Mouse (Mus musculus) spleen, adult 12 weeks (tissue): ENCODE data around the gene Elavl2.
"Not testable (repeated sequence)": the region's sequence is repeated elsewhere in the genome, so short reads cannot be mapped to it uniquely, and the experiment has no call there.

Experiments used
- DNase-seq: peaks from one replicate; pipeline ENCODE4 v3.0.0; 2022; ENCODE audit warnings: low spot score

The Elavl2 gene

GRCm38 (mm10) chr4:91334177-91334576 is 66.4 kb downstream of the Elavl2 start:
- no peak for DNase-seq

GRCm38 (mm10) chr4:91310801-91311200 is 89.8 kb downstream of the Elavl2 start:
- no peak for DNase-seq

GRCm38 (mm10) chr4:91297706-91298105 is 102.9 kb downstream of the Elavl2 start:
- no peak for DNase-seq

- DNase-seq: no peak
Measured at GRCm38 (mm10) chr4:91295317-91295716, 105.3 kb downstream of the Elavl2 start.

- DNase-seq: no peak
Measured at GRCm38 (mm10) chr4:91291526-91291925, 109.1 kb downstream of the Elavl2 start.

- DNase-seq: no peak
Measured at GRCm38 (mm10) chr4:91290373-91290772, 110.2 kb downstream of the Elavl2 start.

GRCm38 (mm10) chr4:91289151-91289550 is 111.4 kb downstream of the Elavl2 start:
- DNase-seq: no peak

GRCm38 (mm10) chr4:91268390-91268789 is 132.2 kb downstream of the Elavl2 start:
- DNase-seq: no peak

GRCm38 (mm10) chr4:91263733-91264440 is 136.7 kb downstream of the Elavl2 start:
- DNase-seq: no peak

- DNase-seq: no peak
Measured at GRCm38 (mm10) chr4:91262839-91263238, 137.7 kb downstream of the Elavl2 start.

GRCm38 (mm10) chr4:91260622-91261021 is 140.0 kb downstream of the Elavl2 start:
- DNase-seq: no peak

- no peak for DNase-seq
Measured at GRCm38 (mm10) chr4:91248650-91249049, 151.9 kb downstream of the Elavl2 start.

- not testable (repeated sequence) for DNase-seq
Measured at GRCm38 (mm10) chr4:91245136-91245535, 155.4 kb downstream of the Elavl2 start.

- no peak for DNase-seq
Measured at GRCm38 (mm10) chr4:91244554-91244953, 156.0 kb downstream of the Elavl2 start.

- no peak for DNase-seq
Measured at GRCm38 (mm10) chr4:91243896-91244295, 156.7 kb downstream of the Elavl2 start.

- DNase-seq: no peak
Measured at GRCm38 (mm10) chr4:91238739-91239485, 161.7 kb downstream of the Elavl2 start.

GRCm38 (mm10) chr4:91236976-91237375 is 163.6 kb downstream of the Elavl2 start:
- no peak for DNase-seq

GRCm38 (mm10) chr4:91234941-91235340 is 165.6 kb downstream of the Elavl2 start:
- no peak for DNase-seq

- DNase-seq: no peak
Measured at GRCm38 (mm10) chr4:91233599-91233998, 167.0 kb downstream of the Elavl2 start.

- no peak for DNase-seq
Measured at GRCm38 (mm10) chr4:91230439-91230863, 170.1 kb downstream of the Elavl2 start.

- DNase-seq: no peak
Measured at GRCm38 (mm10) chr4:91228341-91228740, 172.2 kb downstream of the Elavl2 start.

GRCm38 (mm10) chr4:91223811-91224210 is 176.8 kb downstream of the Elavl2 start:
- DNase-seq: no peak

- DNase-seq: no peak
Measured at GRCm38 (mm10) chr4:91219322-91219721, 181.3 kb downstream of the Elavl2 start.
